Mouse (Mus musculus): Measurements from ENCODE around the gene Aldh3b1.

The Aldh3b1 gene

GRCm38 (mm10) chr19:3882214-3882613, 47.4 kb downstream of the Aldh3b1 start:
- DNase-seq (ENCODE audit: low read depth, low spot score), result no peak

- DNase-seq (ENCODE audit: low read depth, low spot score), result no peak
Observed at GRCm38 (mm10) chr19:3880054-3880848, 49.4 kb downstream of the Aldh3b1 start.

- no peak for DNase-seq (ENCODE audit: low read depth, low spot score)
Observed at GRCm38 (mm10) chr19:3875045-3875444, 54.6 kb downstream of the Aldh3b1 start.

- no peak for DNase-seq (ENCODE audit: low read depth, low spot score)
Observed at GRCm38 (mm10) chr19:3872373-3872772, 57.2 kb downstream of the Aldh3b1 start.

- no peak for DNase-seq (ENCODE audit: low read depth, low spot score)
Observed at GRCm38 (mm10) chr19:3871468-3871867, 58.1 kb downstream of the Aldh3b1 start.

GRCm38 (mm10) chr19:3868290-3868689, 61.3 kb downstream of the Aldh3b1 start:
- DNase-seq (ENCODE audit: low read depth, low spot score), result no peak

- DNase-seq (ENCODE audit: low read depth, low spot score), result no peak
Observed at GRCm38 (mm10) chr19:3864960-3865359, 64.6 kb downstream of the Aldh3b1 start.

All from embryo, embryonic 11.5 days (tissue).